Mouse (Mus musculus): ENCODE data around the gene Rpl3. TPM values are rescaled to one million over a fixed set of nuclear protein-coding genes. Genes with fewer than 3 reads are reported as not detected.
A peak's percentile ranks its signal among the peaks of the same experiment; 100 is the strongest.

Gene Rpl3
- polyA plus RNA-seq, 1 experiment, result 692 TPM

DNA sequence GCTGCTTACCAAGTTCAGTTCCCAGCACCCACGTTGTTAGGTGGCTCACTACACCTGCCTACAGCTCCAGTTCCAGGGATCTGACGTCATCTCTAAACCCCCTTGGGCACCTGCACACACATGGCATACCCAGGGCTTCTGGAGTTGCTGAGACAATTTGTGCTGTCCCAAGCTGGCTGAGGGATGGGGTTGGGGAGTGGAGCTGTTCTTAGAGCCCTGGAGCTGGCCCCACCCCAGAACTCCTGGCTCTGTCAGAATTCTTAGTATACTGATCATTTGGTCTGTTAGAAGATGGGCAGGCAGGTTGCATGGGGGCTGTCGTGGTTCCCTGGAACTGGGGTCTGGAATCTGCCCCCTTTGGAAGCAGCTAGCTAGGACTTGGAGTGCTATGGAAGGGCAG lies 8.5 kb upstream of the Rpl3 start:
- Histone ChIP-seq H3K4me1 (ENCODE audit: control insufficient read depth, insufficient read depth, low read length) (peaks cover 89% of the 10 kb centered on the region), H3K4me3 (replicated peaks; ENCODE audit: insufficient read depth, low read depth, low read length) (no peak overlapping the region), H3K27me3 (ENCODE audit: control insufficient read depth, insufficient read depth, low read length) (no peaks in the 10 kb centered on the region), H3K27ac (ENCODE audit: insufficient read depth, low read length) (peak overlapping the region; percentile 90)
- peak in 1 of 2 experiments; percentile 42 for DNase-seq
- WGBS, result 16% methylated on average over 3 of the region's 3 CpGs
- TF ChIP-seq CTCF (IDR thresholded peaks at IDR 0.05; ENCODE audit: borderline replicate concordance, insufficient read depth, low read depth, low read length) (no peak), POLR2A (IDR thresholded peaks at IDR 0.05; ENCODE audit: borderline replicate concordance, insufficient read depth, low read length) (no peak)

GRCm38 (mm10) chr15:80099477-80099876 lies 7.8 kb upstream of the Rpl3 start:
- no peak for TF ChIP-seq POLR2A (IDR thresholded peaks at IDR 0.05; ENCODE audit: borderline replicate concordance, insufficient read depth, low read length)
- TF ChIP-seq CTCF (IDR thresholded peaks at IDR 0.05; ENCODE audit: borderline replicate concordance, insufficient read depth, low read depth, low read length), result no peak
- WGBS, result 21% methylated on average over 3 of the region's 3 CpGs
- Histone ChIP-seq H3K4me1 (ENCODE audit: control insufficient read depth, insufficient read depth, low read length) (peaks cover 85% of the 10 kb centered on the region), H3K27me3 (ENCODE audit: control insufficient read depth, insufficient read depth, low read length) (no peaks in the 10 kb centered on the region), H3K27ac (ENCODE audit: insufficient read depth, low read length) (peak overlapping the region; percentile 90), H3K4me3 (replicated peaks; ENCODE audit: insufficient read depth, low read depth, low read length) (no peak overlapping the region)
- peak; percentile 44 to 48 for DNase-seq

DNA sequence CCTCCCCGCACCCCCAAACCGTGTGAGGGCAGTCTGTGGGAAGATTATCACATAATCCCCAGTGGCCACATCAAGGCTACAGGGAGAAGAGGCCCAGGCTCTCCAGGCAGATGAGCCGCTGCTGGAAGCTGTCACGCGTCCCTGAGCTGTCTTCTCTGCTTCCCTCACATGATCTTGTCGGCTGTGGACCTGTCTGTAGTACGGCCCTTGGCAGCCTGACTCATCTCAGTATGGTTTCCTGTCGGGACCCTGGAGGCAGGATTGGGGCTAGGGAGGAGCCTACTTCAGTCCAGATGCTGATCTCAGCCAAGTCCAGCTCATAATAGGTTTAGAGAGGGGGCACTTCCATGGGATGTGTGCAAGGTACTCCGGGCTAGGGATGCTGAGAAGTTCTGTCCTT lies 7.1 kb upstream of the Rpl3 start:
- 13% methylated on average over 9 of the region's 9 CpGs for WGBS
- peak overlapping the region; percentile 90 for H3K27ac ChIP-seq (ENCODE audit: insufficient read depth, low read length)
- H3K27me3 ChIP-seq (ENCODE audit: control insufficient read depth, insufficient read depth, low read length), result no peaks in the 10 kb centered on the region
- H3K4me3 ChIP-seq (replicated peaks; ENCODE audit: insufficient read depth, low read depth, low read length), result peak overlapping the region; percentile 33
- DNase-seq, result peak in 1 of 2 experiments; percentile 45
- TF ChIP-seq CTCF (IDR thresholded peaks at IDR 0.05; ENCODE audit: borderline replicate concordance, insufficient read depth, low read depth, low read length), result no peak
- no peak for TF ChIP-seq POLR2A (IDR thresholded peaks at IDR 0.05; ENCODE audit: borderline replicate concordance, insufficient read depth, low read length)
- peaks cover 86% of the 10 kb centered on the region for H3K4me1 ChIP-seq (ENCODE audit: control insufficient read depth, insufficient read depth, low read length)

DNA sequence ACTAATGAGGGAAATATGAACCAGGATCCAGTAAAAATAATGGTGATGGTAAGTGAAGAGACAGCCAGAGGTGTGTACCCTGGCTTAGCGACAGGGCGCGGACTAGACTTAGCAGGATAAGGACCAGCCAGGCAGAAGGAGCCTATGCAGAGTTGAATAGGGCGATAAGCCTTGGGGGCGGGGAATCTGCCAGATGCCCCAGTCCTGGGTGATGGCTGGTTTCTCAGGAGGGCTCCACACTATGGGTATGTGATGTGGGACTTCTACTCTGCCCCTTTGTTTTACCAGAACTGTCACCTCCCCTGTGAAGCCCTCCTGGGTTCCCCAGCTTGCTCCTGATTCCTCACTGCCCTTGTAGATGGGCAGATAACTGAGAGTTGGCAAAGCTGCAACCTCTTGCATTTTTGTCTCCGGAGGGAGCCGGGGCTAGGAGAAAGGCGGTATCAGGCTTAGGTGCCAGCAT lies 6.4 kb upstream of the Rpl3 start:
- Histone ChIP-seq H3K4me3 (replicated peaks; ENCODE audit: insufficient read depth, low read depth, low read length) (peak overlapping the region; percentile 0), H3K27ac (ENCODE audit: insufficient read depth, low read length) (peak overlapping the region; percentile 90), H3K4me1 (ENCODE audit: control insufficient read depth, insufficient read depth, low read length) (peaks cover 82% of the 10 kb centered on the region), H3K27me3 (ENCODE audit: control insufficient read depth, insufficient read depth, low read length) (no peaks in the 10 kb centered on the region)
- 12% methylated on average over 8 of the region's 8 CpGs for WGBS
- no peak for TF ChIP-seq POLR2A (IDR thresholded peaks at IDR 0.05; ENCODE audit: borderline replicate concordance, insufficient read depth, low read length)
- peak; percentile 44 to 59 for DNase-seq

- H3K4me3 ChIP-seq (replicated peaks; ENCODE audit: insufficient read depth, low read depth, low read length), result peak overlapping the region; percentile 43
- 8% methylated on average over 20 of the region's 20 CpGs for WGBS
- H3K4me1 ChIP-seq (ENCODE audit: control insufficient read depth, insufficient read depth, low read length), result peaks cover 77% of the 10 kb centered on the region
- no peak for TF ChIP-seq CTCF (IDR thresholded peaks at IDR 0.05; ENCODE audit: borderline replicate concordance, insufficient read depth, low read depth, low read length)
- no peak for TF ChIP-seq POLR2A (IDR thresholded peaks at IDR 0.05; ENCODE audit: borderline replicate concordance, insufficient read depth, low read length)
- peak overlapping the region; percentile 90 for H3K27ac ChIP-seq (ENCODE audit: insufficient read depth, low read length)
- no peaks in the 10 kb centered on the region for H3K27me3 ChIP-seq (ENCODE audit: control insufficient read depth, insufficient read depth, low read length)
- DNase-seq, result peak; percentile 53 to 55
Measured at GRCm38 (mm10) chr15:80096946-80097881, 5.5 kb upstream of the Rpl3 start.

GRCm38 (mm10) chr15:80096406-80096805 lies 4.7 kb upstream of the Rpl3 start:
- DNase-seq, result peak; percentile 60 to 61
- Histone ChIP-seq H3K4me3 (replicated peaks; ENCODE audit: insufficient read depth, low read depth, low read length) (no peak overlapping the region), H3K27me3 (ENCODE audit: control insufficient read depth, insufficient read depth, low read length) (no peaks in the 10 kb centered on the region), H3K27ac (ENCODE audit: insufficient read depth, low read length) (peak overlapping the region; percentile 90), H3K4me1 (ENCODE audit: control insufficient read depth, insufficient read depth, low read length) (peaks cover 69% of the 10 kb centered on the region)
- TF ChIP-seq CTCF (IDR thresholded peaks at IDR 0.05; ENCODE audit: borderline replicate concordance, insufficient read depth, low read depth, low read length) (no peak), POLR2A (IDR thresholded peaks at IDR 0.05; ENCODE audit: borderline replicate concordance, insufficient read depth, low read length) (no peak)
- 11% methylated on average over 10 of the region's 10 CpGs for WGBS

GRCm38 (mm10) chr15:80095596-80095995 lies 3.9 kb upstream of the Rpl3 start:
- DNase-seq, result peak; percentile 43 to 54
- peaks cover 66% of the 10 kb centered on the region for H3K4me1 ChIP-seq (ENCODE audit: control insufficient read depth, insufficient read depth, low read length)
- no peaks in the 10 kb centered on the region for H3K27me3 ChIP-seq (ENCODE audit: control insufficient read depth, insufficient read depth, low read length)
- no peak for TF ChIP-seq POLR2A (IDR thresholded peaks at IDR 0.05; ENCODE audit: borderline replicate concordance, insufficient read depth, low read length)
- no peak overlapping the region for H3K4me3 ChIP-seq (replicated peaks; ENCODE audit: insufficient read depth, low read depth, low read length)
- WGBS, result 25% methylated on average over 1 of the region's 1 CpGs
- peak overlapping the region; percentile 90; the same call in 1 of the 2 replicates for H3K27ac ChIP-seq (ENCODE audit: insufficient read depth, low read length)

- 17% methylated on average over 13 of the region's 13 CpGs for WGBS
- no peak for TF ChIP-seq POLR2A (IDR thresholded peaks at IDR 0.05; ENCODE audit: borderline replicate concordance, insufficient read depth, low read length)
- Histone ChIP-seq H3K4me1 (ENCODE audit: control insufficient read depth, insufficient read depth, low read length) (peaks cover 52% of the 10 kb centered on the region), H3K27me3 (ENCODE audit: control insufficient read depth, insufficient read depth, low read length) (no peaks in the 10 kb centered on the region), H3K27ac (ENCODE audit: insufficient read depth, low read length) (peak overlapping the region; percentile 87), H3K4me3 (replicated peaks; ENCODE audit: insufficient read depth, low read depth, low read length) (peak overlapping the region; percentile 36)
- DNase-seq, result peak; percentile 89 to 93
Measured at GRCm38 (mm10) chr15:80094201-80094600, 2.5 kb upstream of the Rpl3 start.

Data from cerebellum, adult 2 months (tissue).